Mouse (Mus musculus): ENCODE data around the gene Srsf3. TPM values are rescaled to one million over a fixed set of nuclear protein-coding genes. Genes with fewer than 3 reads are reported as not detected.

Srsf3 gene
- 12.2 and 231 TPM in 2 replicates for polyA plus RNA-seq (2012)

DNA sequence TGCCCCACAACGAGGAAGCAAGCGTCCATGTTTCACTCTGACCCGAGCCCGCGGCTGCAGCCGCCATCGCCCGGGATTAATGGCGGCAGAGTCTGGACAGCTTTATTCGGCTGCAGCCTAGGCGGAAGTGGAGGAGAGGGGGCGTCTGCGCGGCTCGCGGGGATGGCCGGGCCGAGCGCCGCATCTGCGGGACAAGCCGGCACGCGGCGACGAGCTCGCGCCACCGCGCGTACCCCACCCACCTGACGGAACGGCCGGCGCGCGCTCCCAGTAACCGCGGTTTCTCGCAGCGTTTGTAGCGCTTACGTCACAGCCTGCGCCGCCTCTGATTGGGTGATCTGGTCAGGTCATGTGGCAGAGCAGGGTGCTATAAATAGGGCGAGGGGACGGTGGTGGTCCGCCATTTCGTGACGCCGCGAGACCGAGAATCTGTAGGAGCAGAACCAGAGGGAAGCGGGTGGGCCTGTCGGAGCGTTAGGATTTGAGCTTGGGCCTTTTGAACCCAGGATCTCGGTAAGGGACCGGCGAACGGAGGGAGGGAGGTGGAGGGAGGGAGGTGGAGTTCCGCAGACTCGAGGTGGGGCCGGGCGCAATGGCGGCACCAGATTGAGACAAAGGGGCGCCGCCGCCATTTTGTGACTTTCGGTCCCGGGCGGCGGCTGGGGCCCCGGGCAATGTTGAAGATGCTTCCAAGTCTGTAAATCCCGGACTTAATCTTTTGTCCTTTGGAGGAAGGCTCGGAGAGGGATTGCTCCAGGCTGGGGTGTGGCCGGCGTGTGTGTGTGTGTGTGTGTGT, at the start of gene Srsf3:
Srsf3 (plus strand) TSS at position 355 of the 796 bp plus-strand sequence.
- TF ChIP-seq GATA1 (IDR thresholded peaks at IDR 0.05; ENCODE audit: low read length) = no peak

DNA sequence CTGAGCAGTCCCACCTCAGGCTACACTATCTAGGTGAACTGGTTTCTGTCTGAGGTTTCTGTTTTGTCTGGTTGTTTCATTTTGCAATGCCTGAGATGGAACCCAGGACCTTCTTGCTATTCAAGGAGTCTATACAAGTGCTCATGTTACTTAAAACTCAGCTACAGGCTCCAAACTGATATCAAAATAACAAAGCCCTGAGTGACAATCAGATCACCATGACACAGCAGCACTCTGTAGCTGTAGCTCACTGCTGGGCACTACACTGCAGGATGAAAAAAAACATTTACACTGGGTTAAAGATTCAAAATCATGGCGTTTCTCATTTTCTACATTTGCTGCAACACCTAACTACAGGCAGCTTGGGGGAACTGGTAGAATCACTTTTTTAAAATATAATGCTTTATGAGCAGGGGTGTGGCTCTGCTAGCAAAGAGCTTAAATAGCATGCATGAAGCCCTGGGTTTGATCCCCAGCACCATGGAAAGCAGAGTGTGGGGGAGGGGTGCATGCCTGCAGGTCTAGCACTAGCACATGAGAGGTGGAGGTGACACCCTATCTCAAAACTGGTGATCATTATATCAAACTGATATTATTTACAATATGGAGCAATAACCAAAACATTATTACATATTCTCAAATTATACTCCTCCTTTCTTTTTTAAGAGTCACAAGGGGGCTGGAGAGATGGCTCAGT, 47.6 kb upstream of the Srsf3 start:
- no peak for TF ChIP-seq GATA1 (IDR thresholded peaks at IDR 0.05; ENCODE audit: low read length)

DNA sequence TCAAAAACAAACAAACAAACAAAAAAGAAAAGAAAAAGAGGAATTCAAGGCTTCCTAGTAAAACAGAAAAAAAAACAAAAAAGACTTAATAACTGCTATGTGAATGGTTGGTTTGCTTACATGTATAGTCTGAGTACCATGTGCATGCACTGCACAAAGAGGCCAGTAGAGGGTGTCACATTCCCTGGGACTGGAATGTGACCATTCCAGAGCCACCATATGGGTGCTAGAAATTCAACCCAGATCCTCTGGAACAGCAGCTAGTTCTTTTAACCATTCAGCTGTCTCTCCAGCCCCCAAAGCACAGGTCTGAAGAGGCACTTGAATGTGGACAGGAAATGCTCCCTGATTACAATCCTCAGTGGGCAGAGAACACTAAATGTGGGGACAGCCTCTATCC, 45.6 kb upstream of the Srsf3 start:
- no peak for TF ChIP-seq GATA1 (IDR thresholded peaks at IDR 0.05; ENCODE audit: low read length)

DNA sequence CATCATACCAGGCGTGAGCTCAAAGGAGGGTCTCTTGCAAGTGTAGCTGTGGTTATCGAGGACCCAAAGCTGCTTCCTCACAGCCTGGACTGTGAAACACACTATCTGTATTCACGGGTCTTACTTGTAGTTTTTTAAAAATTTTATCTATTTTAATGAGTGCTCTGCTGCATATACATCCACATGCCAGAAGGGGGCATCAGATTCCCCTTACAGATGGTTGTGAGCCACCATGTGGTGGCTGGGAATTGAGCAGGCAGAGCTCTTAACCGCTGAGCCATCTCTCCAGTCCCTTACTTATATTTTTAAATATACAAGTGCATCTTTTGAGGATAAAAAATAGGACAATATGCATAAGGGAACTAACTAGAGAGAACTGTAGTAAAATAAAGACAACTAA, 44.7 kb upstream of the Srsf3 start:
- TF ChIP-seq GATA1 (IDR thresholded peaks at IDR 0.05; ENCODE audit: low read length) = no peak

DNA sequence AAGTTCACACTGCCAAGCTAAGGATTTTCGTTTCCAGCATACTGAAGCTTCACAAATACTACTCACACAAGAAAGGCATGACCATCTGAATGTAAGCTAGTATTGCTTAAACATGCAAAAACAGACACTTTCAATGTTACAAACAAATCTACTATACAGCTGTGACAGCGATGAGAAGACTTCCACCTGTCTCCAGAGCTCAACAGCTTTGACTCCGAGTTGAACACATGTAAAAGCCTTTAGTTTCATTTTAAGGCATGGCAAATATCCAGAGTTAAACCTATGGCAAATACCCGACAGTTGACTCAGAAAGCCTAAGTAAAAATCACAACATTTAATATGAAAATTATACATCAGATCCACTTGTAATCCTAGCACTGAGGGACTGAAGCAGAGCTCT, 44.1 kb upstream of the Srsf3 start:
- TF ChIP-seq GATA1 (IDR thresholded peaks at IDR 0.05; ENCODE audit: low read length) = no peak

DNA sequence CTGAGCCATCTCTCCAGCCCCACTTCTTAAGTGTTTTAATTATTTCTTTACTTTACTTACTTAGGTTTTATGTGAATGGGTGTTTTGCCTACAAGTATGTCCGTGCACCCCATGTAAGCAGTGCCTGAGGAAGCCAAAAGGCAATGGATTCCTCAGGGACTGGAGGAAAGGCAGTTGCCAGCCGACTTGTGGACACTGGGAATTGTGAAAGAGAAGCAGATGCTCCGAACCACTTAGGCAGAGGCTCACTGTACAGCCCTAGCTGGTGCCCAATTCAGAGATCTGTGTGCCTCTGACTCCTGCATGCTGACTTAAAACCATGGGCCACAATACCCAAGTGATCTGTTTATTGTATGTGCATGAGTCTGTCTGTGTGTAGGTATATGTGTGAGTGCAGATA, 43.4 kb upstream of the Srsf3 start:
- TF ChIP-seq GATA1 (IDR thresholded peaks at IDR 0.05; ENCODE audit: low read length) = no peak

DNA sequence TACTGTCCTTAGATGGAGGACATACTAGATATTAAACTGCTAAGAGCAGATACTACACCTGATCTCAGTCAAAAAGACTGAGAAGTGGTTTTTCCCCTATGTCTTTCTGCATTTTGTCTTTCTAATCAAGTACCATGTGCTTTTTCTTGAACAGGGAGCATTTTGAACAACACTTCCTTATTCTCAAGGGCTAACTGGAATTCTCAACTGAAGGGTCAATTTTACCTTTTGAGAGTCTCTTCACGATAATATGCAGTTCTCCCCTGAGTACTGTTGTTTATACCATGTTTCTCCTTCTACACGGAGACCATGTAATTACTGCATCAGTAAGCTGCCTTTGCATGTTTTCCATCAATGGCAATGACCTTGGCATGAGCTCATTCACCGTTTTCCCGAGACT, 42.4 kb upstream of the Srsf3 start:
- no peak for TF ChIP-seq GATA1 (IDR thresholded peaks at IDR 0.05; ENCODE audit: low read length)

DNA sequence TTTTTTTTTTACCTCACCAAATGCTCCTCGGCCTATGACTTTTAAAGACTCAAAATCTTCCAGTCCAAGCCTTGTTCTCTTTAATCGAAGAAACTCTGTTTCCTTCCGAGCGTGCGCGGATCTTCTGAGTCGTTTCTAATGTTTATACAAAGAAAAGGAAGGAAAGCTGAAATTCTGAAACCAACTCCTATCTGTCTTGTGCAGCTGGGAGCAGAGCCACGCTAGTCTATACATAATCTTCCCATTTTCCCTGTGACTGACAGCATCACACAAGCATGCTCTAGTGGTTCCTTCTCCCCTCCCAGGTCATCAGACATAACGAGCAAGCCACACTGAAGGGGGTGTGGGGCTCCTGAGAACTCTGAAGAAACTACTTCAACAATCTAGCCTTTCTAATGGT, 41.1 kb upstream of the Srsf3 start:
- no peak for TF ChIP-seq GATA1 (IDR thresholded peaks at IDR 0.05; ENCODE audit: low read length)

DNA sequence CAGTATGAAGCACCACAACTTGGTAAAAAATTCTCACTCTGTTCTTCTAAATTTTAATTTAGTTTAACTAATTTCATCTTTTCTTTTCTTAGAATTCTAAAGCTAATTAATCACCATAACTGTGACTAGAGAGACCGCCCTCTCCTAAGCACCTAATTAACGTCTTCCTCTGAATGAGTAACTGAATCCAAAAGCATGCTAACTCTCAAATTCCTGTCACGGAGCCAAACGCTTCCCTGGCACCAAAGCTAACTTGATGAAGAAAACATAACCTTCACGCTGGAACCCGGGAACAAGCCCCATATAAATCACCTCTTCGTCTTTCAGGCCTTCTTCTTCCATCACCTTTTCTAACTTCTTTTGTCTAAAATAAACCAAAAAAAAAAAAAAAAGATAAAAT, 40.3 kb upstream of the Srsf3 start:
- no peak for TF ChIP-seq GATA1 (IDR thresholded peaks at IDR 0.05; ENCODE audit: low read length)

DNA sequence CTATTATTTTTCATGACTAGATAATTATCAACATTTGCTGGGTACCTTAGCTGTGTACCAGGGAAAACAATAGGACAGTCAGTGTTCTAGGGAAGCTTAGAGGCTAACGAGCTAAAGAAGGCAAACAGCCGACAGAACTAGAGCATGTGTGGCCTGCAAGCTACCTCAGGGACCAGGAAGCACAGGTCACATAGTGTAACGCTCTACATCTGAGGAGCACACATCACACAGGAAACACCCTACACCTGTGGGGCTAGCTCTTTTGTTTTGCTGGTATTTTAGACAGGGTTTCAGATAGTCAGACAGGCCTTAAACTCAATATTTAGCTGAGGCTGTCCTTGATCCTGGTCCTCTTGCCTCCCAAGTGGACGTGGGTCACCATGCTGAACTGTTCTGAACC, 37.8 kb upstream of the Srsf3 start:
- TF ChIP-seq GATA1 (IDR thresholded peaks at IDR 0.05; ENCODE audit: low read length) = no peak

DNA sequence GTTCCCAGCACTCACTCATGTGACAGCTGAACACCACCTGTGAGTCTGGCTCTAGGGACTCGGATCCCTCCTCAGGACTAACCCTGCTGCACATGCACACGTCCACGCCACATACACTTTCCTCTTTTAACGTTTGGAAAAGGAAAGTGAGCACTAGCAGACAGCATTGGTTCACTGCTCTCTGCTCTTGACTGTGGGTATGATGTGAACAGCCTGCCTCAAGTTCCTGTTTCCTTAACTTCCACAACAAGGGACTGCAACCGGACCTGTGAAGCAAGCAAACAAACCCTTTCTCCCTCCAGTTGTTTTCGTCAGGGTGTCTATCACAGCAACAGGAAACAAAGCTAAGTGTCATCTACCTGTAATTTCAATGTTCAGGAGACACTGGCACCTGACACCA, 32.0 kb upstream of the Srsf3 start:
- no peak for TF ChIP-seq GATA1 (IDR thresholded peaks at IDR 0.05; ENCODE audit: low read length)

DNA sequence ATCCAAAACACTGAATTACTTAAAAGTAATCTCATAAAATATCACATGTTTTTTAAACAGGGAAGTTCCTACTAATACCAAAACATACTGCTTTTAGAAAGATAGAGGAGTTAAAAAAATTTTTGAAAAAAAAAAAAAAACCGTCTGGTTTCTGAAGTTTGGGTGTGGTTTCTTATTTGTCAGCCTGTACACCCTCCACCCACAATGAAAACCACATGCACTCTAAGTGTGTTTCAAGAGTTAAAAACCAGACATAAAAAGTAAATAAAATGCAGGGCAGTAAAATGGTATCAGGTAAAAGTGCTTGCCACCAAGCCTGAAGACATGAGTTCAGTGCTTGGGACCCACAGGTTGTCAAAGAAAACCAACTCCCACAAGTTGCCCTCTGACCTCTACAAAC, 28.7 kb upstream of the Srsf3 start:
- TF ChIP-seq GATA1 (IDR thresholded peaks at IDR 0.05; ENCODE audit: low read length) = no peak

DNA sequence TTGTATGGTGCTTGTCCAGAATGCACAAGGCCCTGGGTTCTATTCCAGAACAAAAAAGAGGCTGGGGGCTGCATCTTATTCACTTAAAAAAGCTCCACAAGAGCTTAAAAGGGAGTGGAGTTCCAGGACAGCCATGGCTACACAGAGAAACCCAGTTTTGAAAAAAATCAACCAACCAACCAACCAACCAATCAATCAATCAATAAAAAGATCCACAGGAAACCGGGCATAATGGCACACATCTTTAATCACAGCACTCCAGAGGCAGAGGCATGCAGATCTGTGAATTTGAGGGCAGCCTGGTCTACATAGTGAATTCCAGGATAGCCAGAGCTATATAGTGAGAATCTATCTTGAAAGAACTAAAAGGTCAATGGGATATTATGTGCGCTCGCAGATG, 27.4 kb upstream of the Srsf3 start:
- TF ChIP-seq GATA1 (IDR thresholded peaks at IDR 0.05; ENCODE audit: low read length) = no peak

DNA sequence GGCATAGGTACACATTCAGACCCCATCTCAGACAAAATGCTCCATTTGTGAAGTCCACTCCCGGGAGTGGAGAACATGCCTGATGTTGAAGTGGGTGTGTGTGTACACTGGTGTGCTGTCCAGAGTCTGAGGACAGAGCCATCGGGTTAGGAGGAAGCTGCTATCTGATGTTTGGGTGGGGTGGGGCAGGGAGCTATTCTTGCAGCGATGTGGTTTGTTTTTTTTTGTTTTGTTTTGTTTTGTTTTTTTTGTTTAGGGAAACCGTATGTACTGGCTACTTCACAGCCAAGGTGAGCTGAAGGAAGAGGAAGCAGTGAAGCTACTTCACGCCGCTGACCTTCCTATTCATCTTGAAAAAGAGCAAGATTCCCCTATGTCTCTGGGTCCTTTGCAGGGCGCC, 25.6 kb upstream of the Srsf3 start:
- TF ChIP-seq GATA1 (IDR thresholded peaks at IDR 0.05; ENCODE audit: low read length) = no peak

DNA sequence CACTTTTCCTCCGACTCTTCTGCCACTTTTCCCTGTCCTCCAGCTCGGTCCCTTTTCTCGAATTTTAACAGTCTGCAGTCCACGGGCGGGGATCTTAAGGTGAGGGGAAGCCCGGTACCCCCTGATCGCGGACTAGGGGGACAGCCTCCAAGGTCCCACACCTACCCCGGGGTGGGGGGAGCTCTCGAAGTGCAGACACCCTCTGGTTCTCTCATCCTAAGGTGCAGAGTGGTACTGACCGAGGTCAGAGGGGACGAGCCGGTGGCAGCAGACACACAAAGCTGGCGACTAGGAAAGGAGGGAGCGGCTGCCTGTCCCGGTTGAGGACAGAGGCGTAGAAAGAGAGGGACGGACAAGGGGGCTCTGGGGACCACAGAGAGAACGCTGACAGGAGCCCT, 25.2 kb upstream of the Srsf3 start:
- no peak for TF ChIP-seq GATA1 (IDR thresholded peaks at IDR 0.05; ENCODE audit: low read length)

DNA sequence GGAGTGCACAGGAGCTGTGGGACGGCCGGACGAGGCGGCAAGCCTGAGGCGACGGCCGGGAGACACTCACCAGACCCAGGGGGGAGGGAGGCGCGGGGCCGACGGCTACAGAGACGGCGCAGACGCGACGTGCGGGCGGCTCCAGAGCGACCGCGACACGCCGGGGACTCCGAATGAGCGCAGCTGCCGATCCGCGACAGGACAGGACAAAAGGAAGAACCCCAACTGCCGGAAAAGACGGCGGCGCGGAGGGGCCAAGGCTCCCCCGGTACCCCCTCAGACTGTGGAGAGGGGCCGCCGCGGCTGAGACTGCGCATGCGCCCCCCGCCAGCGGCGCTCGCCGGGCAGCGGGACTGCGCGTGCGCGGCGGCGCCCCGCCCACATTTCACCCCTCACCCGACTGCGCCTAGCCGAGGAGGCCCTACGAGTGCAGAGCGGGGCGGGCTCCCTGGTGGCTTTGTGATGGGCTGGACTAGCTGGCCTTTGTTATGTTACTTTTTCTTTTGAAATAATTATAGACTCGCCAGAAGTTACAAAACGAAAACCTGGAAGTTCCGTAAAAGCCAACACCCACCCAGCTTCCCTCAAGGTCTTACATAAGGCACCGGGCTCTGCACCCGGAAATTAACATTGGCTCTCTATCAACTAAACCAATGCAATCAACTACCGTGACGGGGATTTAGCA, 24.6 kb upstream of the Srsf3 start, which contains the start of gene Stk38:
Stk38 (minus strand) TSS at position 355 of the 685 bp plus-strand sequence.
- TF ChIP-seq GATA1 (IDR thresholded peaks at IDR 0.05; ENCODE audit: low read length) = no peak

DNA sequence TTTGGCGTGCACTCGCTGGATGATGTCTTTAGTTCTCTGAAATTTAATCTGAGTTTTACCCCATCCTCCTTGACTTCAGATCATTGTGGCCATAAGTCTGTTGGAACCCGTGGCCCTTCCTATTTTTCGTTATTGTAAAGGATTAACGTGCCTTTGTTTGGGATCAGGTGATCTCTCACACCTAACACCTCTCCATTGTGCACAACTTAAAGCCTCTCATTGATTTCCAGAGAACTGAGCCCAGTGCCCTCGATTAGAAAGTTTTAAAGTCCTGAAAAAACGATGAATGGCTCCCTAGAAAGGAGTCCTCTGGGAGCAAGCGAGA, 24.1 kb upstream of the Srsf3 start:
- TF ChIP-seq GATA1 (IDR thresholded peaks at IDR 0.05; ENCODE audit: low read length) = no peak

All from G1E-ER4 (cell line).